Mouse (Mus musculus): Measurements from ENCODE around the gene Tmem203. TPM values are rescaled to one million over a fixed set of nuclear protein-coding genes. Genes with fewer than 3 reads are reported as not detected.

Tmem203 gene
- total RNA-seq, 2 experiments from 2014 or later = 10.4 to 12.0 TPM

GRCm38 (mm10) chr2:25262291-25262767, 7.1 kb downstream of the Tmem203 start, which contains the start of gene Tprn:
Tprn (plus strand) TSS chr2:25262618.
- intact Hi-C loops (cut with DNase I) = no loop called here
- peak; percentile 86 to 91 for DNase-seq

DNA sequence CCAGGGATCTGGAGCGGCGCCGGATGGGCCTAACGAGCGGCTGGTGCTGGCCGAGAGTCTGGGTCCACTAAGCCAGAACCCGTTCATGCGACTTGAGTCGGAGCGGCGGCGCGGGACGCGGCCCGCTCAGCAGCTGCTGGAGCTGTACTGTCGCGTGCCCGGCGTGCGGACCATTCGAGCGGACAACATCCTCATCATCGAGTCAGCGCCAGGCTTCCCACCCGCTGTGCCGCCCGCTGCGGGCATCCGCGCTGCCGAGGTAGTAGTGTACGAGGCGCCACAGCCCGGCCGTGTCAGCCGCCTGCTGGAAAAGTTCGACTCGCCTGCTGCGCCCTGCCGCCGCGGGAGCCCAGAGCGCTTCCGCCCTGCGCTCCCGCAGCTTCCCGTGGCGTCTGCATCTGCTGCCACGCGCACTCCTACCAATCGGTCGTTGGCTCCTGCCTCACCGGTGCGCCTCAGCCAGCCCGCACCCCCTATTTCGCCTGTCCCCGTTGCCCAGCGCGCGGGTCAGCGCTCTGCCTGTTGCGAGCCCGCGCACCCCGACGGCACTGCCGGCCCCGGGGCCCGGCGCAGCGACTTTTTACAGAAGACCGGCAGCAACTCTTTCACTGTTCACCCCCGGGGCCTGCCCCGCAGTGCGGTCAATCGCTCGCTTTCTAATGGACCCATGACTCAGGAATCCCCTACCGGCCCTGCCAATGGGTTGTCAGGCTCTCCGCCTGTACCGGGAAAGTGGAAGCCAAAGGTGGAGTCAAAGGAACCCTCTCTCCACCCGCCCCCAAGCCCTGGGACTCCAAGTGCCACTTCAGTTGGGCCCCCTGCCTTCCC, 7.8 kb downstream of the Tmem203 start:
- no peak for DNase-seq
- intact Hi-C loops (cut with DNase I) = no loop called here

DNA sequence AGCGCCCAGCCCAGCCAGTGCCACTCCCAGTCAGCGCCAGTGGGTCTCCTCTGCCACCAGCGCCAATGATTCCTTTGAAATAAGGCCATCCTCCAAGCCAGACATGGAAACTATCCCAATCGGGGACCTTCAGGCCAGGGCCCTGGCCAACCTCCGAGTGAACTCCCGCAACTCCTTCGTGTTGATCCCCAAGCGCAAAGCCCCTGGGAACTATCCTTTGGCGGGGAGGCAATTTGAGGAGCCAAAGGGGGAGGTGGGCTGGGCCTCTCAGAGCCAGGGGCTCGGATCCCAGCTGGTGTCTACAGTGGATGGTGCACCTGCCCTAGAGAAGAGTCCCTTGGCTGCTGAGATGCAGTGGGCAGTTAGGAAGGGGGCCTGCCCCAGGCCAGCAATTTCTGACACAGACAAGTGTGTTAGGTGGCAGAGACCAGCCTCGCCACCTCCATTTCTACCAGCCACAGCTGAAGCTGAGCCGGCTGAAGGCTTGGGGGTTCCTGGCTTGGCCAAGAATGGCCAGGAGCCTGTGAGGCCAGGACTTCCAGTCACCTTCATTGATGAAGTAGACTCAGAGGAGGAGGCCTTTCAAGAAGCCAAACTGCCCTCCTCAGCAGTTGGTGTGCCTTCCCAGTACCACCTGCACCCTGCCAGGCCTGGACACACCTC, 8.5 kb downstream of the Tmem203 start:
- intact Hi-C loops (cut with DNase I) = no loop called here
- no peak for DNase-seq

DNA sequence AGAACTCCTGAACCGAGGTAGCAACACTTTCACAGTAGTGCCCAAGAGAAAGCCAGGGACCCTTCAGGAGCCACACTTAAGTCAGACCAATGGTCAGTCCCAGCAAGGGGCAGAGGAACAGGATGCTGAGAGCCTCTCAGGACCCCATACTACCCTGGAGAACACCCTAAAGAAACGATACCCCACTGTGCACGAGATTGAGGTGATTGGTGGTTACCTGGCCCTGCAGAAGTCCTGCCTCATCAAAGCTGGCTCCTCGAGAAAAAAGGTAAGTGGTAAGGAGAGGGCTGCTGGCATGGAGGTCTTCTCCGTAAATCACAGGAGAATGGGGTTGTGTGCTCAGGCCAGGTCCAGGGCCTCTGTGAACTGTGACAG, 9.0 kb downstream of the Tmem203 start:
- intact Hi-C loops (cut with DNase I) = no loop called here

GRCm38 (mm10) chr2:25264851-25265250, 9.6 kb downstream of the Tmem203 start:
- intact Hi-C loops (cut with DNase I) = no loop called here

More for the DNA sequence above, 9.0 kb downstream of the Tmem203 start:
- no peak for DNase-seq

DNA sequence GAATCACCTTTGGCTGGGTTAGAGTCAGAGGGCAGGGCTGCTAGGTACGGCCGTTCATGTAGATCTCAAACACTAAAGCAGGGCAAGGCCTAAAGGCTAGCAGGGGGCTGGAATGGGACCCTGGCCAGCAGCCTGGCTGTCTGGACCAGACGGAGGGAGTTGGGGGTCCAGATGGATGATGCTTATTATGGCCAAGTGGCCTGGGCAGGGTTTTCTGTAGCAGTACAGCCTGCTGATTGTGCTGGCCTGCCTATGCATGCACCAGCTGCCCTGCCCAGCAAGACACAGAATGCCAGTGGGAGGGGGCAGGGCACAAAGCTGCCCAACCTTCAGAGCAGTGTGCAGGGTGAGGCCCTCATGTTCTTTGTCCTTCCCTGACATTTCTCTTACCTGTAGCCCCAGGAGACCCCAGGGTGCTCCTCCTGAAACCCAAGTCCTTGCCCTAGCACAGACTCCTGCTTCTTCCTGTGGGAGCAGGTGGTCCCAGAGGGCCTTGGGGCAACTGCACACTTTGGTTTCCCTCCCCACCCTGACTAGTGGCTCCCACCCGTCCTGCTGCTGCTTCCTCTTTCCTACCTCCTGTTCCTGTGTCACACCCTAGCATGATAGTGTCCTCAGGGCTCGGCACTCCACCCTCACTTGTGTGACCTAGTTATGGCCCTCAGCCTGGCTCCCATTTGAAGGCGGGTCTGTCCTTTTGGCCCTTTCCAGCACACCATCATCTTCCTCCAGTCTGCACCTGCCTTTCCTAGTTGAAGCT, 10.8 kb downstream of the Tmem203 start:
- intact Hi-C loops (cut with DNase I) = no loop called here

More at GRCm38 (mm10) chr2:25264851-25265250, 9.6 kb downstream of the Tmem203 start:
- no peak for DNase-seq

DNA sequence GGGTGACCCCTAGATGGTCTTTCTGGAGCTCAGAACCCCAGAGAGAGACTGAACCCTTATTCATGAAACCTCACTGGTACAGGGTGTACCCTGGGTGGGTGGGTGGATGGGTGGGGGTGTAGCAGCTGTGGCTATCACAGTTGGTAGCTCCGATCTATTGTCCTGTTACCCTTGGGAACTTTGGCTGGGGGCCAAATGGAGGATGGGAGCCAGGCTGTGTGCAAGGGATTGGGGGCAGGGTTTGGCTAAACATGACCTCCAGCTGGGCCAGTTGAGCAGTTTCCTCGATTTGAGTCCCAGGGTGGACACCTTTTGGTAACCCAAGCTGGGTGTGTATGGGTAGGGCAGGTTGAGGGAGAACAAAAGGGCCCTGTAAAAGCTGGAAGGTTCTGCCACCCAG, 11.5 kb downstream of the Tmem203 start:
- peak in 1 of 2 experiments; percentile 45 for DNase-seq

More for the DNA sequence above, 10.8 kb downstream of the Tmem203 start:
- no peak for DNase-seq

DNA sequence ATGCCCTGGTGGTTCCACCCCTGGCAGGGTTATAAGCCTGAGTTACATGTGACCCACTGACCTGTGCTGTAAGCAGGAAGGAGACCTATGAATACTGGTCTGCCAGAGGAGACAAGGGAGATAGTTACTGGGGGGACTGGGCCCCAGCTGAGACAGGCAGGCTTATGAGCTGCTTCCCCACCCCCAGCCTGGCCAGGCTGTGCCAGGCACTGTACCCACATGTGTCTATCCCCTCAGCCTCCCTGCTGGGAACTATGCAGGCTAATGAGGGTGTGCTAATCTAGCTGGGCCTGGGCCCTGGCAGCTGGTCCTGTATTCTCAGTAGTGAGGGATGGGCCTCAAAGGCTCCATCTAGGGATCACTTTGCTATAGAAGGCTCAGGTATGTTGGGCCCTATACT, 12.0 kb downstream of the Tmem203 start:
- no peak for DNase-seq

More for the DNA sequence above, 11.5 kb downstream of the Tmem203 start:
- intact Hi-C loops (cut with DNase I) = no loop called here

DNA sequence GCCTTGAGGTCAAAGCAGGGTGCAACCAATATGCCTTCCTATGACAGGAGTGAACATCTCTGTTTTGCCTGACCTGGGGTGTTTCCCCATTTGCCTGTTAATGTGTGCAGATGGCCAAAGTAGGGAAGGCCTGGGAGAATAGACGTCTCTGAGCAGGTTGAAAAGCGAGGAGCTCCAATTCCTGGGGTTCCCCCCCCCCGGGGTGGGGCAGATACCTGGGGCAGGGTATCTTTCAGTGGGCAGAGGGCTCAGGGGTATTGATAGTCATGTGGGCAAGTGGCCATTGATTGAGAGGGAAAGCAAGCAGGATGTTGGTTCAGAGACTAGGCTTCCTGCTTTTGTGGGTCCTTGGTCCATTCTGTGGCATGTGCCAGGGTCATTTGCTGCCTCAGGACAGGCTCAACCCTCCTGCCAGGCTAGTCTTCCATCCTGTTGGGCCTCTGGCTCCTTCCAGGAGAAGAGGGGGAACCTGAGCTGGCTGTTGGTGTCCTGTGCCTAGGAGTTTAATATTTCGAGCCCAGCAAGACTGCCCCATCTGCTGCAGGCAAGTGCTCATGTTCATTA, 12.6 kb downstream of the Tmem203 start:
- no peak for DNase-seq
- intact Hi-C loops (cut with DNase I) = no loop called here

More for the DNA sequence above, 12.0 kb downstream of the Tmem203 start:
- intact Hi-C loops (cut with DNase I) = no loop called here

GRCm38 (mm10) chr2:25271827-25272511, 16.7 kb downstream of the Tmem203 start, which contains the start of the genes Ssna1 and Anapc2:
Ssna1 (minus strand) TSS chr2:25272438.
Anapc2 (plus strand) TSS chr2:25272478.
- peak; percentile 95 to 98 for DNase-seq
- intact Hi-C loops (cut with DNase I) = loop anchor here (5.0 kb wide), 2 partner anchors 60 to 80 kb away; partner anchors contain the start of gene Man1b1

- intact Hi-C loops (cut with DNase I) = loop anchor here (5.0 kb wide), 2 partner anchors 60 to 80 kb away; partner anchors contain the start of gene Man1b1
- no peak for DNase-seq
Measured at GRCm38 (mm10) chr2:25272515-25272914, 17.3 kb downstream of the Tmem203 start.

DNA sequence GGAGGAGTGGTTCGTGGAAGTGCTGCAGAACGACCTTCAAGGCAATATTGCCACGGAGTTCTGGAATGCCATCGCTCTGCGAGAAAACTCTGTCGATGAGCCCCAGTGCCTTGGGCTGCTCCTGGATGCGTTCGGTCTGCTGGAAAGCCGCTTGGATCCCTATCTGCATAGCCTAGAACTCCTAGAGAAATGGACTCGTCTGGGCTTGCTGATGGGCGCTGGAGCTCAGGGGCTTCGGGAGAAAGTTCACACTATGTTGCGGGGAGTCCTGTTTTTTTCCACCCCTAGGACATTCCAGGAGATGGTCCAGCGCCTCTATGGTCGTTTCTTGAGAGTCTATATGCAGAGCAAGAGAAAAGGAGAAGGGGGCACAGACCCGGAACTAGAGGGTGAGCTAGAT, 17.8 kb downstream of the Tmem203 start:
- no peak for DNase-seq
- intact Hi-C loops (cut with DNase I) = loop anchor here (5.0 kb wide), 2 partner anchors 59 to 81 kb away; partner anchors contain the start of gene Man1b1

GRCm38 (mm10) chr2:25278928-25279882, 24.0 kb downstream of the Tmem203 start:
- DNase-seq = peak in 1 of 2 experiments; percentile 70
- intact Hi-C loops (cut with DNase I) = no loop called here

GRCm38 (mm10) chr2:25285551-25285950, 30.3 kb downstream of the Tmem203 start:
- intact Hi-C loops (cut with DNase I) = loop anchor here (5.0 kb wide), 1 partner anchor 42 kb away; no protein-coding TSS in a partner anchor
- no peak for DNase-seq

- intact Hi-C loops (cut with DNase I) = loop anchor here (5.0 kb wide), 1 partner anchor 41 kb away; no protein-coding TSS in a partner anchor
- DNase-seq = no peak
Measured at GRCm38 (mm10) chr2:25286314-25286713, 31.1 kb downstream of the Tmem203 start.

- intact Hi-C loops (cut with DNase I) = loop anchor here (5.0 kb wide), 1 partner anchor 40 kb away; no protein-coding TSS in a partner anchor
- no peak for DNase-seq
Measured at GRCm38 (mm10) chr2:25286837-25287636, 31.8 kb downstream of the Tmem203 start.

Data from gastrocnemius, postnatal 36 days (tissue).